Mouse (Mus musculus): ENCODE measurements around the gene Urad.

- TF ChIP-seq CTCF (IDR thresholded peaks at IDR 0.05) = peak; percentile 90
- TF ChIP-seq POLR2A (IDR thresholded peaks at IDR 0.05; ENCODE audit: insufficient read depth, low read depth, low read length) = no peak
- no peak for TF ChIP-seq EP300 (IDR thresholded peaks at IDR 0.05; ENCODE audit: insufficient read depth, low read depth, low read length)
Observed at GRCm38 (mm10) chr5:147323237-147323917, 1.1 kb upstream of the Urad start.

All from heart, adult 2 months (tissue).